Mouse (Mus musculus) limb, embryonic 14.5 days (tissue): ENCODE data around the gene Cnksr1. TPM values are rescaled to one million over a fixed set of nuclear protein-coding genes. Genes with fewer than 3 reads are reported as not detected.

ENCODE experiments used
- ATAC-seq: fragments of 200-750 bp; cut with Nextera tagmentation; 2 replicates; pipeline ENCODE4 v1.8.0; 2017; ENCODE audit warnings: low read depth, moderate number of reproducible peaks, moderate TSS enrichment; ENCODE audit not compliant: low FRiP score
- DNase-seq: peaks from one replicate; pipeline ENCODE4 v3.0.0-alpha.2; 2015; ENCODE audit warnings: low spot score
- H3K27ac ChIP-seq: fragments of 300-500 bp; sonication (generic); replicated peaks from 2 replicates; pipeline ENCODE4 v1.5.1; 2014; ENCODE audit warnings: low read depth, mild to moderate bottlenecking, low read length, moderate library complexity, mixed read lengths
- H3K27me3 ChIP-seq: fragments of 300-500 bp; sonication (generic); 2 replicates; pipeline ENCODE4 v1.6.1; 2014; ENCODE audit warnings: low read length, mixed read lengths; ENCODE audit not compliant: control insufficient read depth, insufficient read depth
- H3K36me3 ChIP-seq: fragments of 300-500 bp; sonication (generic); 2 replicates; pipeline ENCODE4 v1.6.1; 2014; ENCODE audit warnings: mild to moderate bottlenecking, low read length, moderate library complexity, mixed read lengths; ENCODE audit not compliant: control insufficient read depth, insufficient read depth
- H3K4me1 ChIP-seq: fragments of 300-500 bp; sonication (generic); 2 replicates; pipeline ENCODE4 v1.6.1; 2014; ENCODE audit warnings: antibody characterized with exemption, low read length, mixed read lengths; ENCODE audit not compliant: control insufficient read depth, insufficient read depth
- H3K4me2 ChIP-seq: fragments of 300-500 bp; sonication (generic); replicated peaks from 2 replicates; pipeline ENCODE4 v1.6.1; 2014; ENCODE audit warnings: low read depth, mild to moderate bottlenecking, low read length, moderate library complexity; ENCODE audit not compliant: severe bottlenecking
- H3K4me3 ChIP-seq: fragments of 300-500 bp; sonication (generic); replicated peaks from 2 replicates; pipeline ENCODE4 v1.5.1; 2014; ENCODE audit warnings: low read length
- H3K9ac ChIP-seq: fragments of 300-500 bp; sonication (generic); 2 replicates; pipeline ENCODE4 v1.6.1; 2014; ENCODE audit warnings: mild to moderate bottlenecking, low read depth, low read length, moderate library complexity; ENCODE audit not compliant: severe bottlenecking
- H3K9me3 ChIP-seq: fragments of 300-500 bp; sonication (generic); 2 replicates; pipeline ENCODE4 v1.6.1; 2016; ENCODE audit warnings: low read length; ENCODE audit not compliant: control insufficient read depth
- POLR2A ChIP-seq: fragments of 200-500 bp; IDR thresholded peaks from 2 replicates; pipeline ENCODE4 v1.8.0; 2012; ENCODE audit warnings: inconsistent platforms, mild to moderate bottlenecking, moderate library complexity, borderline replicate concordance; ENCODE audit not compliant: insufficient read depth, insufficient read length; ENCODE audit errors: extremely low read depth
- WGBS: fragments of 180-500 bp; shearing (Covaris S2); extraction: QIAGEN DNeasy Blood & Tissue Kit; methylation state at CpG from one replicate; pipeline ENCODE4 v1.1.7; 2014; 5-methylcytosine and 5-hydroxymethylcytosine counted together
- polyA plus RNA-seq, 2 experiments: library from polyadenylated mRNA; depleted of rRNA in 1 of 2; stranded (reverse) in 1 of 2; unstranded in 1 of 2; fragments of >200 nt; fragmentation: Nextera tagmentation in 1 of 2; extraction: Ambion mirVana in 1 of 2; gene quantifications; 2 replicates each; pipeline versions ENCODE4 v1.2.1 to v1.2.3; 2012 to 2014

Gene Cnksr1
- polyA plus RNA-seq, 2 experiments: 2.0 to 3.3 TPM

DNA sequence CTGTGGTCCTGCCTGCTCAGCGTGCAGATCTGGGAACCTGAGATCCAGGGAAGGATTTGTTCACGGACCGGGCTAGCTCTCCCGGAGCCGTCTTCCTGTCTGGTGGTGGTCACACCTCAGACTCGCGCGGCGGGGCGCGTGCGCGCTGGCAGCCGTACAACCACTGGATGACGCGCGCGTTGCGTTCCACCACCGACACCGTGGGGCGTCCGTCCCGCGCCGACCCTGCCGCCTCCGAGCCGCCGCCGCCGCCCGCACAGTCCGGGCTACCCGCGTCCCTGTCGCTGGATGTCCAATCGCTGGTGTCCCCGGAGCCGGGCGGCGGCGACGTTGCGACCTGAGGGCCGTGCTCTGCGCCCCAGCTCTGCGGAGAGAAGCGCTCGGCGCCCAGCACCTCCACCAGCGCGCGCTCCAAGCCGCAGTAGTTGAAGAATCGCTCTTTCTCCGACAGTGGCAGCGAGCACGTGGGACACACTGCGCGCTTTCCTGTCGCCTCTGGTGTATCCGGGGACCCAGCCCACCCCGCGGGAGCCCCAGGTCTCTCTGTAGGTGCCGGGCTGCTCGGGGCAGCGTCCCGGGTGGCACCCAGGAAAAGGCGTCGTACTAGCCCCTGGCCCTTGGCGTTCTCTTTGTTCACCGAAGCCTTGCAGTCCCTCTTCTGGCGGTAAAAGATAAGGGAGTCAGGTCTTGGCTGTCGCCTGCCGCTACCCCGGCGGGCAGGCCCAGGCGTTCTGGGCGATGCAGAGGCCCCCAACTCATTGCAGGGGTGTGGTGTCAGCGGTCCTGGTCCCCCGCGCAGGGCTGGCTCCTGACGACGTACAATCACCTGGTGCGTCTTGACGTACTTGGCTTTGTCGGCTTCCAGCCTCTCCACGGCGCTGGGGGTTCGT is 13.3 kb upstream of the Cnksr1 start:
- Histone ChIP-seq H3K9ac (peak overlapping the region; percentile 57), H3K36me3 (no peaks in the 10 kb centered on the region), H3K27ac (no peak overlapping the region), H3K4me3 (peak overlapping the region; percentile 53), H3K4me1 (peaks cover 32% of the 10 kb centered on the region), H3K27me3 (peaks cover 58% of the 10 kb centered on the region), H3K4me2 (peak overlapping the region; percentile 99), H3K9me3 (no peaks in the 10 kb centered on the region)
- ATAC-seq (0 out of 2 replicates have a peak, but pooled peaks have one; percentile 4), DNase-seq (no peak)
- TF ChIP-seq POLR2A: no peak
- WGBS: under 1% methylated on average over 89 of the region's 91 CpGs

DNA sequence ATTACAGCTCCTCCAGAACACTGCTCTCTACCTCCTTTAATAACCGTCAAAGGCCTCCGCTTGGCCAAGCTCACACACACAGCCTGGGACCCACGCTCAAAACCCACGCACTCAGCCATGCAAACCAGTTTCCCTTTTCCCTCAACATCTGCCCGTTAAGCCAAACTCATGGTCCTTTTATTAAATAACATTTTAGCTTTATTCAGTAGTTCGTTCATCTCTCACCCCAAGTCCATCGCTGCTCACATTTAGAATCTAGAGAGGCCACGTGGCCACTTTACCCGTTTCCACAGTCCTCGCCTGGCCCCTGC is 12.7 kb upstream of the Cnksr1 start:
- peak overlapping the region; percentile 99 for H3K4me2 ChIP-seq
- no peak for TF ChIP-seq POLR2A
- 16% methylated on average over 10 of the region's 10 CpGs for WGBS
- H3K9me3 ChIP-seq: no peaks in the 10 kb centered on the region
- DNase-seq (no peak), ATAC-seq (no peak)
- peak overlapping the region; percentile 57 for H3K9ac ChIP-seq
- peaks cover 26% of the 10 kb centered on the region for H3K4me1 ChIP-seq
- H3K27ac ChIP-seq: no peak overlapping the region
- H3K36me3 ChIP-seq: no peaks in the 10 kb centered on the region
- peaks cover 58% of the 10 kb centered on the region for H3K27me3 ChIP-seq
- H3K4me3 ChIP-seq: peak overlapping the region; percentile 53

DNA sequence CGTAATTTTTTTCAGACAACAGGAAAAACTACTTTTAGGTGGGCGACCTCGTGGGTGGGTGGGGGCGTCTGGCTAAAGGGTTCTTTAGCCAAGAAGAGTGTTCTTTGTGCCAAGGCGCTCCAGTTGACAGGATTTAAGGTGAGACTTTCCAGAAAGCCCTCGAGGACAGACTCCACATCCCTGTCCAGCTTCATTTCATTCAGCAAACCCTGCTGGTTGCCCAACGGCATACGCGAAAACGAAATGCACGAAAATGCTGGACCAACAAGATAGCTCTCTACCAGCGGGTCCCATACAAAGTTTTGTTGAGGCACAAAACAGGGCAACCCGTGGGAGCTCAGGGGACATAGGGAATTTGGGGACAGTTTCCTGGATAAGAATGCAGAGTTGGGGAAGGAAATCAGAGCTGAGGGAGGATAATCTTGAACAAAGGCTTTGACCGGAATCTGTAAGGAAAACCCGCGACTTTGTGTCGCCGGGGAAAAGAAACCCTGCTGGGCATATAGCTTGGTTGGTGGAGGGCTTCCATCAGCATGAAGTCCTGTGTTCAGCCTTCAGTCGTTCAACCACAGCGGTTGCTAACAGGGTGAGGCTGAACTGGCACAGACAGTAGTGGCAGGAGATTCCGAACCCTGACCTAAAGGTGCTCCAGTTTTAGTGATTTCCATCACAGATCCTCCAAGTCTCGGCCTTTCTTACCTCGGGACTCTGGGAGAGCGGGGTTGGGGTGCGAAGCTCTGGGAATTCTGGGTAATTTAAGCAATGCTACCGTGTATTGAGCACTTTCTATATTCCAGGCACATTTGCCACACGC is 12.1 kb upstream of the Cnksr1 start:
- no peak for DNase-seq
- H3K9ac ChIP-seq: 0 out of 2 replicates have a peak overlapping the region, but pooled peaks have one; percentile 34
- no peak overlapping the region for H3K27ac ChIP-seq
- H3K9me3 ChIP-seq: no peaks in the 10 kb centered on the region
- no peak for ATAC-seq
- peaks cover 29% of the 10 kb centered on the region for H3K4me1 ChIP-seq
- 12% methylated on average over 27 of the region's 27 CpGs for WGBS
- peak overlapping the region; percentile 53 for H3K4me3 ChIP-seq
- peak overlapping the region; percentile 99 for H3K4me2 ChIP-seq
- H3K36me3 ChIP-seq: no peaks in the 10 kb centered on the region
- TF ChIP-seq POLR2A: no peak
- H3K27me3 ChIP-seq: peaks cover 58% of the 10 kb centered on the region

DNA sequence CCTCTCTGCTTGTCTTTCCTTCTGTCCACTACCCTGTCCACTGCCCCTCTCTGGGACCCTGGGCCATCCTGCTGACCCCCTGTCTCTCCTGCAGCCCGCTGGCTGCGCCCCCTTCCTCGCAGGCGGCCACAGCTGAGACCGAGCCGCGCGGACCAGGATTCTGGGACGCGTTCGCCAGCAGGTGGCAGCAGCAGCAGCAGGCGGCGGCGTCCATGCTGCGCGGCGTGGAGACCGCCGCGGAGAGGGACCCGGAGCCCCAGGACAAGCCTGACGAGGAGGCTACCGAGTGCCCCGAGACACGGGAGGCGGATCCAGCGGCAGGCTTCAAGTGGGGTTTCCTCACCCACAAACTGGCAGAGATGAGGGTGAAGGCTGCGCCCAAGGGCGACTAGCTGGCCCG is 11.5 kb upstream of the Cnksr1 start:
- H3K4me1 ChIP-seq: peaks cover 32% of the 10 kb centered on the region
- peak overlapping the region; percentile 53 for H3K4me3 ChIP-seq
- no peak for TF ChIP-seq POLR2A
- H3K36me3 ChIP-seq: no peaks in the 10 kb centered on the region
- H3K9ac ChIP-seq: peak overlapping the region; percentile 34
- peaks cover 58% of the 10 kb centered on the region for H3K27me3 ChIP-seq
- WGBS: 1% methylated on average over 30 of the region's 30 CpGs
- H3K9me3 ChIP-seq: no peaks in the 10 kb centered on the region
- DNase-seq (peak; percentile 71), ATAC-seq (peak; percentile 66)
- H3K27ac ChIP-seq: no peak overlapping the region
- peak overlapping the region; percentile 71 for H3K4me2 ChIP-seq

DNA sequence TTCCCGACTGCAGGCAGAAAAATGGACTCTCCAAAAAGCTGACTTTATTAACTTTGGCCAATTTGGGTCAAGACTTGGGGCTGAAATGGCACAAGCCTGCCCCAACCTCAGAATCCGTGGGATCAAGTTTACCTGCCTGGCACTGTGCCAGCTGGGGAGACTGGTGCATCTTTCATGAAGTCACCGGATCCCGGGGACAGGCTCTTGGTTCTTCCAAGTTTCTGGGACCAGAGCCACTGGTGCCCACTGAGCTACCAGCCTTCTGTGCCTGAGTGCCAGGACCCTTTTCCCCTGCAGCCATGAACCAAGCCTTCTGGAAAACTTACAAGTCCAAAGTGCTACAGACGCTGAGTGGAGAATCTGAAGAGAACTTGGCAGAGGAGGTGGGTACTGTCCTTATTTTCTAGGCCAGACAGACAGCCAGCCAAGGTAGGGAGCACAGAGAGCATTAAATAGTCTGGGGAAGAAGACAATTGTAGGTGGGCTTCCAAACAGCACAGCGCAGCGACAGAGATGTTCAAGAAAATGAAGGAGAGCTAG is 8.6 kb upstream of the Cnksr1 start, which contains the start of gene Gm30191:
TSS of gene Gm30191 (plus strand) at position 217 of the 540 bp plus-strand sequence.
- no peaks in the 10 kb centered on the region for H3K36me3 ChIP-seq
- 70% methylated on average over 7 of the region's 7 CpGs for WGBS
- peak within 1 kb of the TSS; percentile 94 for H3K4me2 ChIP-seq
- DNase-seq (no peak), ATAC-seq (no peak)
- TF ChIP-seq POLR2A: no peak
- peak within 1 kb of the TSS; percentile 76 for H3K4me3 ChIP-seq
- peak within 1 kb of the TSS; percentile 78 for H3K9ac ChIP-seq
- no peaks in the 10 kb centered on the region for H3K9me3 ChIP-seq
- no peak within 1 kb of the TSS for H3K27ac ChIP-seq
- peaks cover 32% of the 10 kb centered on the region for H3K27me3 ChIP-seq
- H3K4me1 ChIP-seq: peaks cover 28% of the 10 kb centered on the region
